Mouse (Mus musculus): ENCODE results near the gene Apol9a. TPM values are rescaled to one million over a fixed set of nuclear protein-coding genes. Genes with fewer than 3 reads are reported as not detected.
"Not testable (repeated sequence)": the region's sequence is repeated elsewhere in the genome, so short reads cannot be mapped to it uniquely, and the experiment has no call there.

Apol9a gene
- total RNA-seq, 2 experiments from 2014 or later = not detected

- H3K4me3 ChIP-seq; DNase-seq (ENCODE audit: extremely low spot score in 1 of 2, low spot score in 2 of 2); H3K27ac ChIP-seq; intact Hi-C loops (cut with DNase I): not testable (repeated sequence)
- peak; percentile 48 for TF ChIP-seq CTCF (IDR thresholded peaks at IDR 0.05)
These were observed 11.9 kb downstream of the Apol9a start, which contains the start of gene Apol7a for GRCm38 (mm10) chr15:77399027-77399426. Gene Apol7a (minus strand): TSS chr15:77399110.

GRCm38 (mm10) chr15:77397450-77398132 lies 13.3 kb downstream of the Apol9a start:
- DNase-seq (ENCODE audit: extremely low spot score in 1 of 2, low spot score in 2 of 2) = peak in 1 of 2 experiments; percentile 34
- H3K27ac ChIP-seq; intact Hi-C loops (cut with DNase I); H3K4me3 ChIP-seq: not testable (repeated sequence)

DNA sequence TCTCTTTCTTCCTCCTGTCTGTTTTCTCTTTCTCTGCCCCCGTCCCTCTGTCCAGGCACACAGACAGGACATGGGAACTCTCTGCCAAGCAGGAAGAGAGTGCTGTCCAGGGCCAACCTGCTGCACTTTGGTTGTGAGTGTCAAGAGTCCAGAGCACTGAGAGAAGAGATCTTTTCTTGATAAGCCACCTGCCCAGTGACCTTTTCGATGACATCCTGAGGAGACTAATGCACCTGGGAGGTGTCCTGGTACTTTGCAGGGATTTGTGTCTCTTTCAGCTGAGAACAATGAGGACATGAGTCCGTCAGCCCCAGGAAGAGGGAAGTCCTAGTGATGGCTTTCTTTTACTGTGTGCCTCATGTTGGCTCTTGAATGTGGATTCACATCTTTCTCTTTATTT lies 17.1 kb downstream of the Apol9a start:
- H3K4me3 ChIP-seq; H3K27ac ChIP-seq; DNase-seq (ENCODE audit: extremely low spot score in 1 of 2, low spot score in 2 of 2); intact Hi-C loops (cut with DNase I): not testable (repeated sequence)

- Histone ChIP-seq H3K4me3 (no peak overlapping the region), H3K27ac (no peak overlapping the region)
- intact Hi-C loops (cut with DNase I) = no loop called here
- DNase-seq (ENCODE audit: extremely low spot score in 1 of 2, low spot score in 2 of 2) = no peak
- TF ChIP-seq CTCF (IDR thresholded peaks at IDR 0.05) = no peak
These were observed 23.5 kb downstream of the Apol9a start for GRCm38 (mm10) chr15:77387462-77387861.

- no peak for TF ChIP-seq CTCF (IDR thresholded peaks at IDR 0.05)
- H3K4me3 ChIP-seq = no peak overlapping the region
- intact Hi-C loops (cut with DNase I) = no loop called here
- no peak for DNase-seq (ENCODE audit: extremely low spot score in 1 of 2, low spot score in 2 of 2)
- no peak overlapping the region for H3K27ac ChIP-seq
These were observed 26.4 kb downstream of the Apol9a start for GRCm38 (mm10) chr15:77384340-77385030.

DNA sequence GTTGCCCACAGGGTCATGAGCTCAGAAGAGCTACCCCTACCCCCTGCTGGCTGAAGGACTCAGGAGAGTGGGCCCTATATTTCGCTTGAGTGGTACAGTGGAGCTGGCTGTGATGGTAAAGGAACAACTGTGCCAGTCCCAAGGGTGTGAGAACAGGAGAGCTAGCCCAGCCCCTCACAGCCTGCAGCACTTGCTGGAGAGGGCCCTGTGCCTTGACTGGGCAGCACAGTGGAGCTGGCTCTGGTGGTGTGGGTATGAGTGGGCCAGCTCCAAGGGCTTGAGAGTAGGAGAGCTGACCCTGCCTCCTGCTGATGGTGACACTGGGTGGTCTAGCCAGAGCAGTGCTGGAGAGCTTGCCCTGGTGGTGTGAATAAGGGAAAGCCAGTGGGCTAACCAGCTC lies 28.1 kb downstream of the Apol9a start:
- no peak for DNase-seq (ENCODE audit: extremely low spot score in 1 of 2, low spot score in 2 of 2)
- TF ChIP-seq CTCF (IDR thresholded peaks at IDR 0.05) = no peak
- intact Hi-C loops (cut with DNase I) = no loop called here

GRCm38 (mm10) chr15:77382271-77382850 lies 28.6 kb downstream of the Apol9a start:
- Histone ChIP-seq H3K4me3 (no peak overlapping the region), H3K27ac (no peak overlapping the region)
- intact Hi-C loops (cut with DNase I) = no loop called here
- no peak for DNase-seq (ENCODE audit: extremely low spot score in 1 of 2, low spot score in 2 of 2)
- TF ChIP-seq CTCF (IDR thresholded peaks at IDR 0.05) = no peak

More for the DNA sequence above, 28.1 kb downstream of the Apol9a start:
- Histone ChIP-seq H3K4me3 (no peak overlapping the region), H3K27ac (no peak overlapping the region)

DNA sequence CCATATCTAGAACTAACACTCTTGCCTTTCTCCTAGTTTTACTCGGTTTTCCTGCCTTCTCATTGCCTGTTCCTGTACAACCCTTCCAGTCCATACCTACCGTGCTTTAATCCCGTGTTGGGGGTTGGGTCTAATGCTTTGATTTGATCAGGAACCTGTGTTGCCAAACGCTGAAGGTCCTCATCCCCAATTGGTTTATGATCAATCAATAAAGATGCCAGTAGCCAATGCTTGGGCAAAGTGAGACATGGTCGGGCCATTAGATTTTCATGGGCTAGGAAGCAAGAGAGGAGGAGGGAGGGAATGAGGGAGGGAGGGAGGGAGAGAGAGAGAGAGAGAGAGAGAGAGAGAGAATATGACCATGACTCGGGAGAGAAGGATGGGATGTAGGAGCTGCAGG lies 29.5 kb downstream of the Apol9a start:
- Histone ChIP-seq H3K27ac (no peak overlapping the region), H3K4me3 (no peak overlapping the region)
- no peak for TF ChIP-seq CTCF (IDR thresholded peaks at IDR 0.05)
- intact Hi-C loops (cut with DNase I) = no loop called here
- DNase-seq (ENCODE audit: extremely low spot score in 1 of 2, low spot score in 2 of 2) = no peak

DNA sequence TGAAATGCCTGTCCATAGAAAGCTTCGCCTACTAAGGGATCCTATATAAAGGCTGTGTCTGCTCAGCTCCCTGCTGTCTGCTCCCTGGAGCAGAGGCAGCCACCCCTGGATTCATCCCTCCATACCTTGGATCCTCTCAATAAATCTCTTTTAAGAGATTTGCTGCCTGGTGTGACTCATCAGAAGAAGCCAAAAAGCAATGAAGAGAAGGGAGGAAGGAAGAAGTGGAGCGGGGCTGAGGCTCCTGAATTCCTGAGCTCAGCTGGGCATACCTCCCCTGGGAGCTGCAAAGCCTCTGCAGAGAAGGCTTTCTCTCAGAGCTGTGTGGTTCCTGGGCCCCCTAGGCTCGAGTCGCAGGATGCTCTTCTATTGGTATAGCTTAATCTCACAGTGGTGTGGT lies 31.0 kb downstream of the Apol9a start:
- H3K4me3 ChIP-seq = no peak overlapping the region
- TF ChIP-seq CTCF (IDR thresholded peaks at IDR 0.05) = no peak
- intact Hi-C loops (cut with DNase I) = no loop called here
- DNase-seq (ENCODE audit: extremely low spot score in 1 of 2, low spot score in 2 of 2) = no peak
- H3K27ac ChIP-seq = no peak overlapping the region

- Histone ChIP-seq H3K27ac (no peak overlapping the region), H3K4me3 (no peak overlapping the region)
- intact Hi-C loops (cut with DNase I) = no loop called here
- no peak for TF ChIP-seq CTCF (IDR thresholded peaks at IDR 0.05)
- no peak for DNase-seq (ENCODE audit: extremely low spot score in 1 of 2, low spot score in 2 of 2)
These were observed 33.5 kb downstream of the Apol9a start for GRCm38 (mm10) chr15:77377419-77377818.

DNA sequence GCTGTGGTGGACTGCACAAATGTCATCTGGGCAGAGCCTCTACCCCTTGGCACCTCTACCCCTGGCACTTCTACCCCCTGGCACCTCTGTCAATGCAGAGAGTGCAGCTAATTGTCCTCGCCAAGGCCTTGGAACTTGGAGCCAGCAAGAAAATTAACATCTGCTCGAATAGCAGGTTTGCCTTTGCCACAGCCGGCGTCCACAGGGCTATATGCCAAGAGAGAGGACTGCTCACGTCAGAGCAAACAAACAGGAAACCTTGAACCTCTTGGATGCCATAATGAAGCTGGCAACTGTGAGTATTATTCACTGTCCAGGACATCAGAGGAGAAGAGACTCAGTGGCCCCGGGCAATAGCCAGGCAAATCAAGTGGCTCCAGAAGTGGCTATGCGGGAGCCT lies 34.0 kb downstream of the Apol9a start:
- no peak for TF ChIP-seq CTCF (IDR thresholded peaks at IDR 0.05)
- Histone ChIP-seq H3K4me3 (no peak overlapping the region), H3K27ac (no peak overlapping the region)
- intact Hi-C loops (cut with DNase I) = no loop called here
- no peak for DNase-seq (ENCODE audit: extremely low spot score in 1 of 2, low spot score in 2 of 2)

- Histone ChIP-seq H3K27ac (no peak overlapping the region), H3K4me3 (no peak overlapping the region)
- DNase-seq (ENCODE audit: extremely low spot score in 1 of 2, low spot score in 2 of 2) = no peak
- intact Hi-C loops (cut with DNase I) = no loop called here
- no peak for TF ChIP-seq CTCF (IDR thresholded peaks at IDR 0.05)
These were observed 40.3 kb downstream of the Apol9a start for GRCm38 (mm10) chr15:77370588-77370987.

Data from left cerebral cortex, adult 2 months (tissue).